Mouse (Mus musculus): ENCODE data around the gene Tex50. TPM values are rescaled to one million over a fixed set of nuclear protein-coding genes. Genes with fewer than 3 reads are reported as not detected.

The Tex50 gene
- polyA plus RNA-seq, 1 experiment from 2014 or later: not detected

GRCm38 (mm10) chr1:161109216-161109615 lies 49.9 kb downstream of the Tex50 start:
- Histone ChIP-seq H3K9me3 (ENCODE audit: control insufficient read depth, low read length) (no peaks in the 10 kb centered on the region), H3K4me1 (replicated peaks; ENCODE audit: control insufficient read depth, insufficient read depth) (no peaks in the 10 kb centered on the region), H3K27ac (replicated peaks) (no peak overlapping the region), H3K36me3 (ENCODE audit: control insufficient read depth, insufficient read depth, low read length) (0 out of 2 replicates have a peak, but pooled peaks cover 3% of the 10 kb centered on the region), H3K9ac (ENCODE audit: low read length) (no peak overlapping the region), H3K4me3 (ENCODE audit: low read depth, low read length) (no peak overlapping the region), H3K4me2 (replicated peaks; ENCODE audit: low read depth) (no peak overlapping the region), H3K27me3 (ENCODE audit: control insufficient read depth, insufficient read depth, low read length) (no peaks in the 10 kb centered on the region)
- DNase-seq (ENCODE audit: low spot score) (no peak), ATAC-seq (ENCODE audit: low FRiP score, low TSS enrichment) (no peak)
- 84% methylated on average over 8 of the region's 8 CpGs for WGBS
- TF ChIP-seq CTCF (IDR thresholded peaks at IDR 0.05; ENCODE audit: low read depth) (no peak), EP300 (optimal IDR thresholded peaks at IDR 0.05) (no peak)

Other genes with a start within 250 kb of the Tex50 start
- gene Serpinc1, start 180.7 kb downstream of the Tex50 start, polyA plus RNA-seq (2015; fragmentation: Nextera tagmentation; extraction: Ambion mirVana): 2.1 and 4.7 TPM in 2 replicates
- 2.2 and 2.8 TPM in 2 replicates for gene Zbtb37, start 124.5 kb downstream of the Tex50 start, polyA plus RNA-seq (2015; fragmentation: Nextera tagmentation; extraction: Ambion mirVana)
- gene Dars2, start 88.7 kb downstream of the Tex50 start, polyA plus RNA-seq (2015; fragmentation: Nextera tagmentation; extraction: Ambion mirVana): 15.9 and 16.2 TPM in 2 replicates
- 9.6 and 10.2 TPM in 2 replicates for gene Cenpl, start 88.6 kb downstream of the Tex50 start, polyA plus RNA-seq (2015; fragmentation: Nextera tagmentation; extraction: Ambion mirVana)
- 5.5 and 6.1 TPM in 2 replicates for gene Klhl20, start 27.8 kb downstream of the Tex50 start, polyA plus RNA-seq (2015; fragmentation: Nextera tagmentation; extraction: Ambion mirVana)
- 0.21 and 0.24 TPM in 2 replicates for gene Ankrd45, start 16.6 kb downstream of the Tex50 start, polyA plus RNA-seq (2015; fragmentation: Nextera tagmentation; extraction: Ambion mirVana)
- gene Prdx6, start 91.9 kb upstream of the Tex50 start, polyA plus RNA-seq (2015; fragmentation: Nextera tagmentation; extraction: Ambion mirVana): 278 and 293 TPM in 2 replicates
- 0.05 and 0.24 TPM in 2 replicates for gene Tnfsf4, start 236.1 kb upstream of the Tex50 start, polyA plus RNA-seq (2015; fragmentation: Nextera tagmentation; extraction: Ambion mirVana)

Data from stomach, postnatal 0 days (tissue).